In genomic region chr5:124538813-124539792, GRCm38 (mm10) we compare ENCODE assay signal across 9 mouse cellular contexts. TPM values are rescaled to one million over a fixed set of nuclear protein-coding genes. Genes with fewer than 3 reads are reported as not detected.
DNase-seq lines count a peak whose midpoint lies in the region; ATAC-seq and TF ChIP-seq lines count a peak whose summit lies in the region.
"Had no signal": no experiment of that assay in that cellular context is flagged by ENCODE, and none has a peak within 500 bp of the region (broad histone marks: within the 10 kb centered on the region; RNA-seq: fewer than 3 reads in every experiment).

No protein-coding gene starts in this region.

- H3K27me3 ChIP-seq in heart, adult 2 months (ENCODE audit: control insufficient read depth, insufficient read depth, low read length): no peaks in the 10 kb centered on the region
- H3K27me3 ChIP-seq in heart, embryonic 10.5 days (ENCODE audit: insufficient read depth, poor library complexity, severe bottlenecking): no peaks in the 10 kb centered on the region
- H3K27me3 ChIP-seq in CH12.LX (replicated peaks): no peaks in the 10 kb centered on the region
- no peaks in the 10 kb centered on the region for H3K27me3 ChIP-seq in limb, embryonic 14.5 days (ENCODE audit: control insufficient read depth, insufficient read depth, low read length)
- no peaks in the 10 kb centered on the region; the same call in 1 of the 2 replicates for H3K27me3 ChIP-seq in forebrain, embryonic 10.5 days (ENCODE audit: poor library complexity, severe bottlenecking)

- no peak overlapping the region for H3K9ac ChIP-seq in heart, adult 2 months (ENCODE audit: low read depth, low read length)
- H3K9ac ChIP-seq in CH12.LX (ENCODE audit: insufficient read depth, low read depth): no peak overlapping the region
- no peak overlapping the region for H3K9ac ChIP-seq in limb, embryonic 14.5 days (ENCODE audit: low read depth, low read length, severe bottlenecking)
- H3K9ac ChIP-seq: limb, embryonic 12.5 days had no signal

- TF ChIP-seq POLR2A in heart, adult 2 months (IDR thresholded peaks at IDR 0.05; ENCODE audit: insufficient read depth, low read depth, low read length): no peak
- TF ChIP-seq POLR2A in CH12.LX (IDR thresholded peaks at IDR 0.05; ENCODE audit: low read depth, low read length): no peak
- no peak for TF ChIP-seq POLR2A in limb, embryonic 14.5 days (IDR thresholded peaks at IDR 0.05; ENCODE audit: borderline replicate concordance, extremely low read depth, insufficient read depth, insufficient read length)

- intact Hi-C loops in heart, adult 2 months (cut with DNase I): loop anchor here (2.0 kb wide), 2 partner anchors 54 to 106 kb away; no protein-coding TSS in a partner anchor
- intact Hi-C loops in heart, postnatal 36 days (cut with DNase I): loop anchor here (1.0 kb wide), 1 partner anchor 107 kb away; no protein-coding TSS in a partner anchor

- peaks cover 13% of the 10 kb centered on the region for H3K36me3 ChIP-seq in heart, adult 2 months (ENCODE audit: control insufficient read depth, insufficient read depth, low read length)
- H3K36me3 ChIP-seq in heart, embryonic 10.5 days: peaks cover 17% of the 10 kb centered on the region
- H3K36me3 ChIP-seq in CH12.LX (replicated peaks in 1 of 2; ENCODE audit: control insufficient read depth in 1 of 2, insufficient read depth in 1 of 2, low read length in 1 of 2): peaks cover 7 to 19% of the 10 kb centered on the region in 2 experiments
- peaks cover 20% of the 10 kb centered on the region for H3K36me3 ChIP-seq in limb, embryonic 14.5 days (ENCODE audit: control insufficient read depth, insufficient read depth, low read length)
- peaks cover 19% of the 10 kb centered on the region for H3K36me3 ChIP-seq in forebrain, embryonic 10.5 days (replicated peaks)

- H3K4me2 ChIP-seq in CH12.LX (ENCODE audit: insufficient read depth, low read depth, poor library complexity, severe bottlenecking): no peak overlapping the region
- H3K4me2 ChIP-seq in limb, embryonic 14.5 days (replicated peaks; ENCODE audit: low read depth, low read length, severe bottlenecking): no peak overlapping the region

- peaks cover 6% of the 10 kb centered on the region for H3K4me1 ChIP-seq in heart, adult 2 months (ENCODE audit: control insufficient read depth, insufficient read depth, low read length)
- peaks cover 12% of the 10 kb centered on the region for H3K4me1 ChIP-seq in heart, embryonic 10.5 days
- H3K4me1 ChIP-seq in CH12.LX (ENCODE audit: control insufficient read depth in 1 of 2, insufficient read depth in 2 of 2): peaks cover 4 to 47% of the 10 kb centered on the region in 2 experiments; a peak in 3 of 4 replicates
- H3K4me1 ChIP-seq in limb, embryonic 14.5 days (ENCODE audit: control insufficient read depth, insufficient read depth, low read length): peaks cover 7% of the 10 kb centered on the region
- H3K4me1 ChIP-seq in forebrain, embryonic 10.5 days: peaks cover 23% of the 10 kb centered on the region

- TF ChIP-seq CTCF in heart, adult 2 months (IDR thresholded peaks at IDR 0.05): peak; percentile 80
- peak; percentile 59 to 93 for TF ChIP-seq CTCF in CH12.LX (conservative IDR thresholded peaks at IDR 0.05 in 1 of 2, IDR thresholded peaks at IDR 0.05 in 1 of 2; ENCODE audit: low read depth in 2 of 2, low read length in 2 of 2)

- WGBS in heart, adult 2 months: 76% methylated on average over 16 of the region's 16 CpGs
- WGBS in heart, embryonic 10.5 days: 69% methylated on average over 16 of the region's 16 CpGs
- WGBS in limb, embryonic 14.5 days: 81% methylated on average over 15 of the region's 16 CpGs
- WGBS in forebrain, embryonic 10.5 days: 77% methylated on average over 16 of the region's 16 CpGs

- peak; percentile 44 to 60 for DNase-seq in heart, adult 2 months
- no peak for DNase-seq in heart, embryonic 10.5 days (ENCODE audit: low spot score)
- peak; percentile 89 for DNase-seq in CH12.LX (ENCODE audit: extremely low read depth)
- peak; percentile 60 for DNase-seq in c-Kit-positive CD71-positive TER-119-positive erythroid progenitor cells, embryonic 14.5 days (ENCODE audit: low spot score)
- peak; percentile 61 to 70 for DNase-seq in heart, postnatal 36 days
- peak; percentile 38 for DNase-seq in limb, embryonic 14.5 days (ENCODE audit: low spot score)
- DNase-seq in right cerebral cortex, postnatal 14 days: peak; percentile 45
- no peak for DNase-seq in forebrain, embryonic 10.5 days (ENCODE audit: extremely low spot score, low spot score)

- dilution Hi-C loops in CH12.LX (cut with MboI; ENCODE audit: extremely low pct_ligation_motif_present, extremely low pct_unique_long_range_greater_than_20kb, low sequenced_read_pairs): no loop called here

- no peak for ATAC-seq in limb, embryonic 14.5 days (ENCODE audit: low FRiP score, low read depth)

- H3K27ac ChIP-seq in heart, adult 2 months: no peak overlapping the region
- H3K27ac ChIP-seq in heart, embryonic 10.5 days: no peak overlapping the region
- H3K27ac ChIP-seq in CH12.LX (ENCODE audit: insufficient read depth, low read depth): peak overlapping the region; percentile 38
- H3K27ac ChIP-seq in limb, embryonic 14.5 days (replicated peaks; ENCODE audit: low read depth, low read length): no peak overlapping the region
- no peak overlapping the region for H3K27ac ChIP-seq in forebrain, embryonic 10.5 days

- in situ Hi-C loops in CH12.LX (cut with MboI; ENCODE audit: low pct_ligation_motif_present, low pct_unique_long_range_greater_than_20kb, low sequenced_read_pairs): no loop called here

- H3K4me3 ChIP-seq in heart, adult 2 months: no peak overlapping the region
- no peak overlapping the region for H3K4me3 ChIP-seq in heart, embryonic 10.5 days
- H3K4me3 ChIP-seq in CH12.LX (replicated peaks in 1 of 3; ENCODE audit: low read depth in 2 of 3, low read length in 2 of 3, poor library complexity in 1 of 3): no peak overlapping the region
- H3K4me3 ChIP-seq in limb, embryonic 14.5 days (replicated peaks; ENCODE audit: low read length): no peak overlapping the region
- H3K4me3 ChIP-seq in forebrain, embryonic 10.5 days: no peak overlapping the region

- TF ChIP-seq RAD21 in CH12.LX (IDR thresholded peaks at IDR 0.05; ENCODE audit: low read depth, low read length): peak; percentile 95

- TF ChIP-seq EP300 in heart, adult 2 months (IDR thresholded peaks at IDR 0.05; ENCODE audit: insufficient read depth, low read depth, low read length): 0 out of 2 replicates have a peak, but pooled peaks have one; percentile 55
- no peak for TF ChIP-seq EP300 in CH12.LX (IDR thresholded peaks at IDR 0.05; ENCODE audit: low read length)

- H3K9me3 ChIP-seq in heart, embryonic 10.5 days: no peaks in the 10 kb centered on the region
- no peaks in the 10 kb centered on the region for H3K9me3 ChIP-seq in CH12.LX (replicated peaks; ENCODE audit: low read length)
- H3K9me3 ChIP-seq in limb, embryonic 14.5 days (ENCODE audit: control insufficient read depth, low read length): no peaks in the 10 kb centered on the region
- H3K9me3 ChIP-seq in forebrain, embryonic 10.5 days: no peaks in the 10 kb centered on the region
- H3K9me3 ChIP-seq: limb, embryonic 12.5 days had no signal

- peaks cover 2% of the 10 kb centered on the region; the same call in 1 of the 2 replicates for H3K79me2 ChIP-seq in heart, adult 2 months (replicated peaks; ENCODE audit: control insufficient read depth, insufficient read depth, low read length)
- H3K79me2 ChIP-seq in CH12.LX (replicated peaks; ENCODE audit: control insufficient read depth, extremely low read depth, insufficient read depth, poor library complexity, severe bottlenecking): peaks cover 33% of the 10 kb centered on the region

RNA-seq across cellular contexts. Expression of gene Tmed2, which starts 1.4 kb away (rescaled TPM):
- 100 to 1,000 TPM; 167 to 194 TPM for total RNA-seq in heart, adult 2 months (2021)
- 80.9 and 150 TPM in 2 replicates for polyA plus RNA-seq in heart, adult 2 months (2012; rRNA removed)
- 523 and 570 TPM in 2 replicates for polyA plus RNA-seq in heart, embryonic 10.5 days (2016; fragmentation: Nextera tagmentation; extraction: Ambion mirVana)
- total RNA-seq in CH12.LX (2012; rRNA removed) (205 and 319 TPM in 2 replicates), CH12.LX (2014; rRNA removed) (769 and 796 TPM in 2 replicates)
- 280 and 301 TPM in 2 replicates for polyA plus RNA-seq in CH12.LX (2012; ENCODE audit: insufficient read length, low read depth)
- total RNA-seq in heart, postnatal 36 days (2021): 100 to 1,000 TPM; 174 to 177 TPM
- 260 and 264 TPM in 2 replicates for polyA plus RNA-seq in limb, embryonic 14.5 days (2012; rRNA removed)
- 594 and 615 TPM in 2 replicates for polyA plus RNA-seq in limb, embryonic 14.5 days (2014; fragmentation: Nextera tagmentation; extraction: Ambion mirVana)
- 474 and 480 TPM in 2 replicates for polyA plus RNA-seq in forebrain, embryonic 10.5 days (2016; fragmentation: Nextera tagmentation; extraction: Ambion mirVana)

RNA-seq across cellular contexts. Expression of gene Rilpl1, which starts 7.9 kb away (rescaled TPM):
- total RNA-seq in heart, adult 2 months (2021): 100 to 1,000 TPM; 189 to 251 TPM
- polyA plus RNA-seq in heart, adult 2 months (2012; rRNA removed): 166 and 182 TPM in 2 replicates
- polyA plus RNA-seq in heart, embryonic 10.5 days (2016; fragmentation: Nextera tagmentation; extraction: Ambion mirVana): 22.7 and 25.5 TPM in 2 replicates
- total RNA-seq in CH12.LX (2012; rRNA removed) (4.6 and 5.7 TPM in 2 replicates), CH12.LX (2014; rRNA removed) (1.8 and 3.1 TPM in 2 replicates)
- polyA plus RNA-seq in CH12.LX (2012; ENCODE audit: insufficient read length, low read depth): 5.4 and 6.1 TPM in 2 replicates
- 100 to 1,000 TPM; 209 to 229 TPM for total RNA-seq in heart, postnatal 36 days (2021)
- polyA plus RNA-seq in limb, embryonic 14.5 days (2012; rRNA removed): 17.8 and 22.4 TPM in 2 replicates
- 23.2 and 28.0 TPM in 2 replicates for polyA plus RNA-seq in limb, embryonic 14.5 days (2014; fragmentation: Nextera tagmentation; extraction: Ambion mirVana)
- 18.1 and 23.4 TPM in 2 replicates for polyA plus RNA-seq in forebrain, embryonic 10.5 days (2016; fragmentation: Nextera tagmentation; extraction: Ambion mirVana)

RNA-seq across cellular contexts. Expression of gene Ddx55, which starts 13.6 kb away (rescaled TPM):
- 1 to 10 TPM; 6.2 to 7.5 TPM for total RNA-seq in heart, adult 2 months (2021)
- 5.3 and 7.7 TPM in 2 replicates for polyA plus RNA-seq in heart, adult 2 months (2012; rRNA removed)
- polyA plus RNA-seq in heart, embryonic 10.5 days (2016; fragmentation: Nextera tagmentation; extraction: Ambion mirVana): 11.4 and 13.0 TPM in 2 replicates
- 18.2 and 20.2 TPM in 2 replicates for total RNA-seq in CH12.LX (2012; rRNA removed)
- 15.1 and 15.7 TPM in 2 replicates for total RNA-seq in CH12.LX (2014; rRNA removed)
- polyA plus RNA-seq in CH12.LX (2012; ENCODE audit: insufficient read length, low read depth): 25.8 and 25.9 TPM in 2 replicates
- 1 to 10 TPM; 4.0 to 6.1 TPM for total RNA-seq in heart, postnatal 36 days (2021)
- 20.8 and 22.0 TPM in 2 replicates for polyA plus RNA-seq in limb, embryonic 14.5 days (2012; rRNA removed)
- 11.9 and 12.5 TPM in 2 replicates for polyA plus RNA-seq in limb, embryonic 14.5 days (2014; fragmentation: Nextera tagmentation; extraction: Ambion mirVana)
- polyA plus RNA-seq in forebrain, embryonic 10.5 days (2016; fragmentation: Nextera tagmentation; extraction: Ambion mirVana): 18.1 and 21.7 TPM in 2 replicates

RNA-seq across cellular contexts. Expression of gene Eif2b1, which starts 39.8 kb away (rescaled TPM):
- 10 to 100 TPM; 23.5 to 27.6 TPM for total RNA-seq in heart, adult 2 months (2021)
- 18.4 and 24.7 TPM in 2 replicates for polyA plus RNA-seq in heart, adult 2 months (2012; rRNA removed)
- 73.6 and 88.1 TPM in 2 replicates for polyA plus RNA-seq in heart, embryonic 10.5 days (2016; fragmentation: Nextera tagmentation; extraction: Ambion mirVana)
- 50.8 and 68.3 TPM in 2 replicates for total RNA-seq in CH12.LX (2012; rRNA removed)
- 98.0 and 107 TPM in 2 replicates for total RNA-seq in CH12.LX (2014; rRNA removed)
- polyA plus RNA-seq in CH12.LX (2012; ENCODE audit: insufficient read length, low read depth): 104 and 111 TPM in 2 replicates
- total RNA-seq in heart, postnatal 36 days (2021): 10 to 100 TPM; 26.6 to 33.0 TPM
- polyA plus RNA-seq in limb, embryonic 14.5 days (2012; rRNA removed): 37.4 and 42.5 TPM in 2 replicates
- polyA plus RNA-seq in limb, embryonic 14.5 days (2014; fragmentation: Nextera tagmentation; extraction: Ambion mirVana): 71.3 and 73.5 TPM in 2 replicates
- 88.7 and 89.0 TPM in 2 replicates for polyA plus RNA-seq in forebrain, embryonic 10.5 days (2016; fragmentation: Nextera tagmentation; extraction: Ambion mirVana)

RNA-seq across cellular contexts. Expression of gene Gtf2h3, which starts 39.8 kb away (rescaled TPM):
- total RNA-seq in heart, adult 2 months (2021): 10 to 100 TPM; 19.4 to 20.4 TPM
- polyA plus RNA-seq in heart, adult 2 months (2012; rRNA removed): 29.0 and 39.2 TPM in 2 replicates
- 48.7 and 69.2 TPM in 2 replicates for polyA plus RNA-seq in heart, embryonic 10.5 days (2016; fragmentation: Nextera tagmentation; extraction: Ambion mirVana)
- total RNA-seq in CH12.LX (2012; rRNA removed): 58.2 and 63.0 TPM in 2 replicates
- total RNA-seq in CH12.LX (2014; rRNA removed): 84.9 and 87.5 TPM in 2 replicates
- 51.9 and 57.0 TPM in 2 replicates for polyA plus RNA-seq in CH12.LX (2012; ENCODE audit: insufficient read length, low read depth)
- 10 to 100 TPM; 18.0 to 19.5 TPM for total RNA-seq in heart, postnatal 36 days (2021)
- 86.9 and 94.6 TPM in 2 replicates for polyA plus RNA-seq in limb, embryonic 14.5 days (2012; rRNA removed)
- 62.6 and 76.4 TPM in 2 replicates for polyA plus RNA-seq in limb, embryonic 14.5 days (2014; fragmentation: Nextera tagmentation; extraction: Ambion mirVana)
- 98.9 and 117 TPM in 2 replicates for polyA plus RNA-seq in forebrain, embryonic 10.5 days (2016; fragmentation: Nextera tagmentation; extraction: Ambion mirVana)

Comparison
In these comparisons a context has a peak if more than half of its experiments do, and no peak if none do; other contexts are left out.
1. DNase-seq: peak in heart, adult 2 months (2 of 2), CH12.LX (single experiment), c-Kit-positive CD71-positive TER-119-positive erythroid progenitor cells, embryonic 14.5 days (single experiment), heart, postnatal 36 days (2 of 2), limb, embryonic 14.5 days (single experiment) and right cerebral cortex, postnatal 14 days (single experiment); none in heart, embryonic 10.5 days (single experiment) and forebrain, embryonic 10.5 days (single experiment).